18 mouse cellular contexts compared by ENCODE assay signal in genomic region chr5:103725268-103726149, GRCm38 (mm10). TPM values are rescaled to one million over a fixed set of nuclear protein-coding genes. Genes with fewer than 3 reads are reported as not detected.
DNase-seq lines count a peak whose midpoint lies in the region; ATAC-seq and TF ChIP-seq lines count a peak whose summit lies in the region.
"Had no signal": no experiment of that assay in that cellular context is flagged by ENCODE, and none has a peak within 500 bp of the region (broad histone marks: within the 10 kb centered on the region; RNA-seq: fewer than 3 reads in every experiment).

No protein-coding gene starts in this region.

- WGBS in lung, postnatal 0 days = 55% methylated on average over 9 of the region's 9 CpGs
- 52% methylated on average over 9 of the region's 9 CpGs for WGBS in macrophage (ENCODE audit: missing documents)

- no peaks in the 10 kb centered on the region for H3K36me3 ChIP-seq in lung, postnatal 0 days (ENCODE audit: insufficient read depth, low read length)
- 0 out of 2 replicates have a peak, but pooled peaks cover 10% of the 10 kb centered on the region for H3K36me3 ChIP-seq in E14TG2a.4 (ENCODE audit: insufficient read depth, low read length)
- peaks cover 14% of the 10 kb centered on the region for H3K36me3 ChIP-seq in macrophage (ENCODE audit: inconsistent target)
- H3K36me3 ChIP-seq: hindbrain, embryonic 12.5 days; limb, embryonic 10.5 days; liver, embryonic 15.5 days; midbrain, embryonic 13.5 days; stomach, embryonic 15.5 days had no signal

- no peak for TF ChIP-seq EP300 in lung, postnatal 0 days (IDR thresholded peaks at IDR 0.05)

- no peaks in the 10 kb centered on the region for H3K9me3 ChIP-seq in lung, postnatal 0 days (ENCODE audit: low read length)
- H3K9me3 ChIP-seq in E14TG2a.4 (ENCODE audit: low read length) = no peaks in the 10 kb centered on the region
- H3K9me3 ChIP-seq: forebrain, embryonic 13.5 days; hindbrain, embryonic 12.5 days; limb, embryonic 10.5 days; liver, embryonic 15.5 days; midbrain, embryonic 13.5 days; stomach, embryonic 15.5 days had no signal

- peak overlapping the region; percentile 12; the same call in 1 of the 2 replicates for H3K4me2 ChIP-seq in lung, postnatal 0 days (replicated peaks; ENCODE audit: low read depth, low read length)
- H3K4me2 ChIP-seq: forebrain, embryonic 13.5 days; hindbrain, embryonic 12.5 days; liver, embryonic 15.5 days; midbrain, embryonic 13.5 days; stomach, embryonic 15.5 days had no signal

- peaks cover 3% of the 10 kb centered on the region; the same call in 1 of the 2 replicates for H3K4me1 ChIP-seq in lung, postnatal 0 days (ENCODE audit: insufficient read depth, low read depth, low read length)
- H3K4me1 ChIP-seq in E14TG2a.4 (replicated peaks; ENCODE audit: low read depth, low read length) = peaks cover 82% of the 10 kb centered on the region
- H3K4me1 ChIP-seq: stomach, embryonic 15.5 days had no signal

- DNase-seq in lung, postnatal 0 days (ENCODE audit: low spot score) = no peak
- no peak for DNase-seq in lung, postnatal 4 days
- peak; percentile 64 for DNase-seq in ZHBTc4 (ENCODE audit: low read depth, low spot score)
- DNase-seq in adrenal gland, postnatal 36 days = no peak
- DNase-seq in cerebellum, adult 18-20 months = no peak
- DNase-seq: adrenal gland, postnatal 25 days; cerebellum, postnatal 14 days; heart, adult 11 months; right cerebral cortex, adult 18-20 months had no signal

- peak overlapping the region; percentile 54; the same call in 1 of the 2 replicates for H3K27ac ChIP-seq in lung, postnatal 0 days (ENCODE audit: low read length)
- H3K27ac ChIP-seq in macrophage = peak overlapping the region; percentile 69
- H3K27ac ChIP-seq: forebrain, embryonic 13.5 days; hindbrain, embryonic 12.5 days; liver, embryonic 15.5 days; midbrain, embryonic 13.5 days; stomach, embryonic 15.5 days had no signal

- H3K27me3 ChIP-seq in lung, postnatal 0 days (replicated peaks; ENCODE audit: insufficient read depth, low read length) = no peaks in the 10 kb centered on the region
- H3K27me3 ChIP-seq in E14TG2a.4 (ENCODE audit: insufficient read depth, low read length) = no peaks in the 10 kb centered on the region
- H3K27me3 ChIP-seq: forebrain, embryonic 13.5 days; stomach, embryonic 15.5 days had no signal

- H3K4me3 ChIP-seq in lung, postnatal 0 days (ENCODE audit: low read depth, low read length) = no peak overlapping the region
- H3K4me3 ChIP-seq in E14TG2a.4 (replicated peaks; ENCODE audit: low read length) = peak overlapping the region; percentile 57
- H3K4me3 ChIP-seq in macrophage (ENCODE audit: inconsistent target) = no peak overlapping the region
- H3K4me3 ChIP-seq: forebrain, embryonic 13.5 days; hindbrain, embryonic 12.5 days; limb, embryonic 10.5 days; liver, embryonic 15.5 days; midbrain, embryonic 13.5 days; stomach, embryonic 15.5 days had no signal

- peaks cover 100% of the 10 kb centered on the region for H3K79me2 ChIP-seq in macrophage (ENCODE audit: inconsistent target)

- no peak for ATAC-seq in lung, postnatal 0 days
- ATAC-seq in cerebellum, adult (ENCODE audit: insufficient number of reproducible peaks, low FRiP score, low TSS enrichment) = no peak
- ATAC-seq: forebrain, embryonic 13.5 days had no signal

- TF ChIP-seq CTCF in lung, postnatal 0 days (IDR thresholded peaks at IDR 0.05) = no peak
- TF ChIP-seq CTCF in E14TG2a.4 (conservative IDR thresholded peaks at IDR 0.05; ENCODE audit: low read length) = no peak

- no peak overlapping the region for H3K9ac ChIP-seq in lung, postnatal 0 days (replicated peaks; ENCODE audit: low read depth)
- H3K9ac ChIP-seq: forebrain, embryonic 13.5 days; hindbrain, embryonic 12.5 days; liver, embryonic 15.5 days; midbrain, embryonic 13.5 days; stomach, embryonic 15.5 days had no signal

RNA-seq across cellular contexts. Expression of gene Aff1, which starts 33.3 kb away (rescaled TPM):
- polyA plus RNA-seq in lung, postnatal 0 days (2015; fragmentation: Nextera tagmentation; extraction: Ambion mirVana) = 9.4 and 10.0 TPM in 2 replicates
- 100 to 1,000 TPM; 203 to 938 (median 276) TPM for total RNA-seq in macrophage (2018; cell fraction: chromatin; rRNA removed)
- total RNA-seq in macrophage (2018; cell fraction: cytosol; rRNA removed) = 100 to 1,000 TPM in 8 of 26 experiments, 10 to 100 TPM in 18; 80.4 to 132 (median 93.2) TPM
- 100 to 1,000 TPM; 134 to 711 (median 191) TPM for total RNA-seq in macrophage (2018; cell fraction: nucleus; rRNA removed)
- polyA plus RNA-seq in macrophage (2018) = 46.6 to 51.5 TPM (median 46.7 TPM) in 3 replicates
- 10 to 100 TPM; 40.8 to 44.1 TPM for total RNA-seq in adrenal gland, postnatal 36 days (2021)
